Mouse (Mus musculus) CH12.LX (cell line): Measurements from ENCODE around the gene Dppa3. TPM values are rescaled to one million over a fixed set of nuclear protein-coding genes. Genes with fewer than 3 reads are reported as not detected.
A peak's percentile ranks its signal among the peaks of the same experiment; 100 is the strongest.

Experiments
- DNase-seq: peaks from one replicate; pipeline ENCODE4 v3.0.0-alpha.2; 2013; ENCODE audit errors: extremely low read depth
- H3K27ac ChIP-seq: 2 replicates; pipeline ENCODE4 v1.5.1; 2012; ENCODE audit warnings: low read depth, mild to moderate bottlenecking, control low read depth, moderate library complexity; ENCODE audit not compliant: insufficient read depth
- H3K27me3 ChIP-seq: replicated peaks from 2 replicates; pipeline ENCODE3; 2012; ENCODE audit warnings: inconsistent platforms
- H3K36me3 ChIP-seq, 2 experiments: replicated peaks in 1 of 2; 2 replicates each; pipeline versions ENCODE3 to v1.6.1; 2012; ENCODE audit warnings: inconsistent platforms in 1 of 2, low read length in 1 of 2, mild to moderate bottlenecking in 1 of 2, mixed read lengths in 1 of 2, moderate library complexity in 1 of 2; ENCODE audit not compliant: control insufficient read depth in 1 of 2, insufficient read depth in 1 of 2
- H3K4me1 ChIP-seq, 2 experiments: 2 replicates each; pipeline ENCODE4 v1.6.1; 2012; ENCODE audit warnings: inconsistent platforms in 1 of 2, moderate library complexity in 1 of 2; ENCODE audit not compliant: insufficient read depth in 2 of 2, control insufficient read depth in 1 of 2
- H3K4me2 ChIP-seq: 2 replicates; pipeline ENCODE4 v1.6.1; 2012; ENCODE audit warnings: low read depth, mild to moderate bottlenecking, control low read depth; ENCODE audit not compliant: poor library complexity, insufficient read depth, severe bottlenecking
- H3K4me3 ChIP-seq, 3 experiments: fragments of 150-350 bp in 1 of 3; sonication (generic) in 1 of 3; replicated peaks in 1 of 3; 2 replicates each; pipeline versions ENCODE3 to v1.5.1; 2011 to 2012; ENCODE audit warnings: low read depth in 2 of 3, low read length in 2 of 3, mild to moderate bottlenecking in 2 of 3, moderate library complexity in 2 of 3, control low read depth in 1 of 3, improper control_type of control experiment in 1 of 3, inconsistent platforms in 1 of 3, mixed read lengths in 1 of 3; ENCODE audit not compliant: poor library complexity in 1 of 3
- H3K79me2 ChIP-seq: replicated peaks from 2 replicates; pipeline ENCODE4 v1.6.1; 2012; ENCODE audit warnings: mild to moderate bottlenecking, moderate library complexity; ENCODE audit not compliant: control insufficient read depth, poor library complexity, insufficient read depth, severe bottlenecking; ENCODE audit errors: extremely low read depth
- H3K9ac ChIP-seq: 2 replicates; pipeline ENCODE4 v1.6.1; 2012; ENCODE audit warnings: low read depth, mild to moderate bottlenecking, control low read depth, moderate library complexity; ENCODE audit not compliant: insufficient read depth
- H3K9me3 ChIP-seq: replicated peaks from 2 replicates; pipeline ENCODE3; 2012; ENCODE audit warnings: low read length, inconsistent platforms, mixed read lengths
- BHLHE40 ChIP-seq: IDR thresholded peaks from 2 replicates; pipeline ENCODE4 v1.6.1; 2011; ENCODE audit warnings: mild to moderate bottlenecking, low read depth, low read length, improper control_type of control experiment
- CHD1 ChIP-seq: IDR thresholded peaks from 2 replicates; pipeline ENCODE4 v1.6.1; 2012; ENCODE audit warnings: low read depth, low read length, improper control_type of control experiment, inconsistent platforms
- CHD2 ChIP-seq: IDR thresholded peaks from 2 replicates; pipeline ENCODE4 v1.6.1; 2011; ENCODE audit warnings: low read length, improper control_type of control experiment
- CTCF ChIP-seq, 2 experiments: IDR thresholded peaks in 1 of 2; conservative IDR thresholded peaks in 1 of 2; 2 replicates each; pipeline ENCODE4 v1.5.1; 2011 to 2012; ENCODE audit warnings: low read depth in 2 of 2, low read length in 2 of 2, improper control_type of control experiment in 1 of 2, inconsistent platforms in 1 of 2, mild to moderate bottlenecking in 1 of 2, moderate library complexity in 1 of 2
- ELF1 ChIP-seq: IDR thresholded peaks from 2 replicates; pipeline ENCODE4 v1.6.1; 2014; ENCODE audit warnings: low read depth, mild to moderate bottlenecking, inconsistent platforms, low read length, improper control_type of control experiment
- EP300 ChIP-seq: IDR thresholded peaks from 2 replicates; pipeline ENCODE4 v1.6.1; 2011; ENCODE audit warnings: low read length, improper control_type of control experiment
- ETS1 ChIP-seq: conservative IDR thresholded peaks from 2 replicates; pipeline ENCODE4 v1.6.1; 2012; ENCODE audit warnings: low read depth, mild to moderate bottlenecking, inconsistent platforms, low read length, improper control_type of control experiment, moderate library complexity
- IRF4 ChIP-seq: IDR thresholded peaks from 2 replicates; pipeline ENCODE4 v1.6.1; 2014; ENCODE audit warnings: low read depth, mild to moderate bottlenecking, inconsistent platforms, low read length, improper control_type of control experiment
- JUN ChIP-seq: IDR thresholded peaks from 2 replicates; pipeline ENCODE4 v1.6.1; 2011; ENCODE audit warnings: low read depth, mild to moderate bottlenecking, low read length, improper control_type of control experiment, moderate library complexity; ENCODE audit not compliant: insufficient read depth
- JUND ChIP-seq: conservative IDR thresholded peaks from 2 replicates; pipeline ENCODE4 v1.6.1; 2011; ENCODE audit warnings: low read depth, low read length, improper control_type of control experiment
- KAT2A ChIP-seq: IDR thresholded peaks from 2 replicates; pipeline ENCODE4 v1.6.1; 2012; ENCODE audit warnings: low read length, improper control_type of control experiment, inconsistent platforms; ENCODE audit not compliant: insufficient replicate concordance
- MAX ChIP-seq: IDR thresholded peaks from 2 replicates; pipeline ENCODE4 v1.6.1; 2011; ENCODE audit warnings: low read length, improper control_type of control experiment
- MAZ ChIP-seq: IDR thresholded peaks from 2 replicates; pipeline ENCODE4 v1.6.1; 2012; ENCODE audit warnings: low read depth, mild to moderate bottlenecking, inconsistent platforms, low read length, improper control_type of control experiment, moderate library complexity
- MEF2A ChIP-seq: IDR thresholded peaks from 2 replicates; pipeline ENCODE4 v1.6.1; 2014; ENCODE audit warnings: low read depth, mild to moderate bottlenecking, inconsistent platforms, low read length, improper control_type of control experiment, borderline replicate concordance
- MXI1 ChIP-seq: IDR thresholded peaks from 2 replicates; pipeline ENCODE4 v1.6.1; 2011; ENCODE audit warnings: mild to moderate bottlenecking, low read depth, low read length, improper control_type of control experiment
- MYC ChIP-seq: IDR thresholded peaks from 2 replicates; pipeline ENCODE4 v1.6.1; 2011; ENCODE audit warnings: low read depth, mild to moderate bottlenecking, improper control_type of control experiment, low read length
- NELFE ChIP-seq: IDR thresholded peaks from 2 replicates; pipeline ENCODE4 v1.6.1; 2011; ENCODE audit warnings: low read depth, low read length, improper control_type of control experiment
- NRF1 ChIP-seq: IDR thresholded peaks from 2 replicates; pipeline ENCODE4 v1.6.1; 2014; ENCODE audit warnings: low read depth, mild to moderate bottlenecking, inconsistent platforms, low read length, improper control_type of control experiment, moderate library complexity
- PAX5 ChIP-seq: IDR thresholded peaks from 2 replicates; pipeline ENCODE4 v1.6.1; 2012; ENCODE audit warnings: low read length, inconsistent platforms, mixed read lengths
- POLR2A ChIP-seq: IDR thresholded peaks from 2 replicates; pipeline ENCODE4 v1.6.1; 2011; ENCODE audit warnings: low read depth, mild to moderate bottlenecking, improper control_type of control experiment, low read length
- RAD21 ChIP-seq: IDR thresholded peaks from 2 replicates; pipeline ENCODE4 v1.6.1; 2011; ENCODE audit warnings: low read depth, mild to moderate bottlenecking, low read length, improper control_type of control experiment, moderate library complexity
- RCOR1 ChIP-seq: conservative IDR thresholded peaks from 2 replicates; pipeline ENCODE4 v1.6.1; 2012; ENCODE audit warnings: low read depth, mild to moderate bottlenecking, inconsistent platforms, low read length, improper control_type of control experiment
- SIN3A ChIP-seq: IDR thresholded peaks from 2 replicates; pipeline ENCODE4 v1.6.1; 2012; ENCODE audit warnings: low read length, improper control_type of control experiment, inconsistent platforms
- TBP ChIP-seq: conservative IDR thresholded peaks from 2 replicates; pipeline ENCODE4 v1.6.1; 2011; ENCODE audit warnings: low read depth, low read length, improper control_type of control experiment
- TCF12 ChIP-seq: IDR thresholded peaks from 2 replicates; pipeline ENCODE4 v1.6.1; 2014; ENCODE audit warnings: low read depth, mild to moderate bottlenecking, inconsistent platforms, low read length, improper control_type of control experiment
- UBTF ChIP-seq: IDR thresholded peaks from 2 replicates; pipeline ENCODE4 v1.6.1; 2012; ENCODE audit warnings: low read depth, mild to moderate bottlenecking, inconsistent platforms, low read length, improper control_type of control experiment, moderate library complexity
- ZC3H11A ChIP-seq: IDR thresholded peaks from 2 replicates; pipeline ENCODE4 v1.6.1; 2012; ENCODE audit warnings: low read depth, mild to moderate bottlenecking, inconsistent platforms, low read length, improper control_type of control experiment
- ZKSCAN1 ChIP-seq: IDR thresholded peaks from 2 replicates; pipeline ENCODE4 v1.6.1; 2012; ENCODE audit warnings: low read depth, inconsistent platforms, low read length, improper control_type of control experiment, borderline replicate concordance
- ZMIZ1 ChIP-seq: IDR thresholded peaks from 2 replicates; pipeline ENCODE4 v1.6.1; 2012; ENCODE audit warnings: low read depth, mild to moderate bottlenecking, inconsistent platforms, low read length, improper control_type of control experiment
- ZNF384 ChIP-seq: IDR thresholded peaks from 2 replicates; pipeline ENCODE4 v1.6.1; 2012; ENCODE audit warnings: low read depth, low read length, improper control_type of control experiment, inconsistent platforms
- dilution Hi-C: fragments of 300-500 bp; cut with MboI; formaldehyde crosslinking; loops from 2 replicates; pipeline ENCODE4 v1.14.3; 2020; ENCODE audit warnings: low sequenced_read_pairs; ENCODE audit not compliant: extremely low pct_unique_long_range_greater_than_20kb, extremely low pct_ligation_motif_present
- in situ Hi-C: fragments of 300-500 bp; cut with MboI; formaldehyde crosslinking; loops from 3 replicates; pipeline ENCODE4 v1.14.3; 2019; ENCODE audit warnings: low sequenced_read_pairs, low pct_ligation_motif_present, low pct_unique_long_range_greater_than_20kb, mixed read lengths
- polyA plus RNA-seq: library from polyadenylated mRNA; unstranded; fragments of >175 nt; gene quantifications from 2 replicates; pipeline ENCODE4 v1.2.1, GENCODE M21; 2012; ENCODE audit warnings: low read depth; ENCODE audit not compliant: insufficient read length
- total RNA-seq, 2 experiments: library from RNA; depleted of rRNA; stranded (reverse); fragments of 300-350 nt in 1 of 2; fragments of >200 nt in 1 of 2; gene quantifications; 2 replicates each; pipeline ENCODE4 v1.2.3; 2012 to 2014

Gene Dppa3
- total and polyA plus RNA-seq, 3 experiments: not detected

DNA sequence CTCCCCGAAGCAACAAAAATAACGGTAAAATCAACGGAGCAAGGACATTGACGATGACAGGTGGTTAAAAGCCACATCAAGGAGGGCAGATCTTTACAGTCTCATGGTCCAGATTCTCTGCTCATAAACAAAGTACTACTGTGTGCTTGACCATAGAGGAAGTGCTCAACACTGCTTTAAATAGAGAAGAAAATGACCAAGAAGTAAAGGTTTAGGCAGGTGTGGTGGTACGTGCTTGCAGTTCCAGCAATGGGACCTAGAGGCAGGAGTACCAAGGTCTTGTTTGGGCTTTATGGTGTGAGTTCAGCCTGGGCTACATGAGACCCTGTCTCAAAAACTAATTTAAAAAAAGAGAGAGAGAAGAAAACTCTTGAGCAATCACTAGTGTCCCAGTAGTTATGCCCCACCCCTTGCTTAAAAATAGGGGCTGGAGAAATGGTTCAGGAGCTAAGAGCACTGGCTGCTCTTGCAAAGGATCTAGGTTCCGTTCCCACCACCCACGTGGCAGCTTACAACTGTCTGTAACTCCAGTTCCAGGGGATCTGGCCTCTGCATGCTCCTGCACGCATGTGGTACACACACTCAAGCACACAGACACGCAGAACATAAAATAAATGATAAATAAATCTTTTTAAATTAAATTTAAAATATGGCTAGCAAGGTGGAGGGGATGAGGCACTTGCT lies 27.0 kb upstream of the Dppa3 start:
- in situ Hi-C loops: no loop called here

DNA sequence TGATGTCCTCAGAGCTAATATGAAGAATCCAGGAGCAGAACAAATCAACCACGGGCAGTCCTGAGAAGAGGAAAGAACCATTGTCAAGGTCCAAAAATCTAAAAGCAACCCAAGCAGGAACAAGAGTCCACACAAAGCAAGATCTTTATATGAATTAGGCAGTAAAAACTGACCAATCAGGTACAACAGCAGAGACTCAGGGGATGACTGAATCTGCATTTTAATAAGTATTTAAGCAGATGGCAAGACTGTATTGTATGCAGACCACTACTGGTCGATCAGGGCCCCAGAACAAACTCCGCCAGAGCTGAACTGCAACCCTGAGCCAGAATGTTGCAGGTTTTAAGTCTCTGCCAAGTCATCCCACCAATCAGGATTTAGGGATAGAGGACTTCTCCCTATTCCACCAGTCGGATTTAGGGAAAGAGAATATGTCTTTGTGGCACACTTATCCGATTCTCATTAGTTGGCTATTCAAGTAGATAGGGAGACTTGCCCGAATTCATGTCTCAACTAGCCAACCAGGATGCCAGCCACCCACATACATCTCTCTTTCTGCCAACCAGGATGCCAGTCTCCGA lies 26.1 kb upstream of the Dppa3 start:
- H3K9me3 ChIP-seq: no peaks in the 10 kb centered on the region
- H3K27ac ChIP-seq: peak overlapping the region; percentile 82
- peaks cover 49% of the 10 kb centered on the region for H3K79me2 ChIP-seq
- H3K4me1 ChIP-seq: peaks cover 2 to 34% of the 10 kb centered on the region in 2 experiments; a peak in 3 of 4 replicates
- peak overlapping the region; percentile 45 to 98 (median 66) for H3K4me3 ChIP-seq
- dilution Hi-C loops (no loop called here), in situ Hi-C loops (no loop called here)
- peak overlapping the region; percentile 75 for H3K9ac ChIP-seq
- peak overlapping the region; percentile 98 for H3K4me2 ChIP-seq
- H3K36me3 ChIP-seq: peaks cover 21 to 34% of the 10 kb centered on the region in 2 experiments
- peak; percentile 38 for DNase-seq
- H3K27me3 ChIP-seq: no peaks in the 10 kb centered on the region
- TF ChIP-seq MXI1 (no peak), ZMIZ1 (peak; percentile 90), ZNF384 (no peak), BHLHE40 (no peak), ELF1 (no peak), ZKSCAN1 (no peak), NELFE (peak; percentile 76), JUN (no peak), RAD21 (no peak), ETS1 (no peak), MAX (no peak), POLR2A (peak; percentile 78), CHD2 (no peak), ZC3H11A (no peak), MAZ (no peak), IRF4 (no peak), CHD1 (no peak; the same call in 1 of the 2 replicates), TCF12 (0 out of 2 replicates have a peak, but pooled peaks have one; percentile 15), MYC (no peak), TBP (peak; percentile 94)

More for the DNA sequence above, 27.0 kb upstream of the Dppa3 start:
- Histone ChIP-seq H3K4me3 (peak overlapping the region; percentile 46 to 98 (median 66)), H3K79me2 (peaks cover 52% of the 10 kb centered on the region), H3K9ac (peak overlapping the region; percentile 75)
- TF ChIP-seq CHD1: peak; percentile 50; the same call in 1 of the 2 replicates
- peak in 1 of 2 experiments; percentile 40; a peak in 3 of 4 replicates for TF ChIP-seq CTCF (conservative IDR thresholded peaks at IDR 0.05 in 1 of 2, IDR thresholded peaks at IDR 0.05 in 1 of 2; ENCODE audit: low read depth in 2 of 2, low read length in 2 of 2)
- TF ChIP-seq POLR2A: peak; percentile 46
- TF ChIP-seq MYC: peak; percentile 88
- peak; percentile 56; the same call in 1 of the 2 replicates for TF ChIP-seq EP300
- peak; percentile 96 for TF ChIP-seq MXI1
- no peak for TF ChIP-seq JUND
- 0 out of 2 replicates have a peak, but pooled peaks have one; percentile 55 for TF ChIP-seq ZMIZ1
- no peak for TF ChIP-seq NRF1
- TF ChIP-seq SIN3A: peak; percentile 64
- TF ChIP-seq PAX5: no peak
- TF ChIP-seq UBTF: no peak
- TF ChIP-seq TCF12: 0 out of 2 replicates have a peak, but pooled peaks have one; percentile 13
- no peak for TF ChIP-seq KAT2A
- TF ChIP-seq ZKSCAN1: peak; percentile 41
- no peak; the same call in 1 of the 2 replicates for TF ChIP-seq BHLHE40
- 0 out of 2 replicates have a peak, but pooled peaks have one; percentile 10 for TF ChIP-seq CHD2
- TF ChIP-seq ELF1: peak; percentile 53; the same call in 1 of the 2 replicates
- no peak for TF ChIP-seq ZC3H11A
- 0 out of 2 replicates have a peak, but pooled peaks have one; percentile 38 for TF ChIP-seq RCOR1
- peak; percentile 18; the same call in 1 of the 2 replicates for TF ChIP-seq ETS1
- peak; percentile 49; the same call in 1 of the 2 replicates for TF ChIP-seq MEF2A
- TF ChIP-seq IRF4: no peak
- TF ChIP-seq MAX: peak; percentile 81
- 0 out of 2 replicates have a peak, but pooled peaks have one; percentile 30 for TF ChIP-seq TBP
- TF ChIP-seq, all 38 proteins: peak for 17
- Histone ChIP-seq H3K36me3 (peaks cover 30 to 44% of the 10 kb centered on the region in 2 experiments), H3K4me2 (peak overlapping the region; percentile 98), H3K4me1 (peaks cover 2 to 39% of the 10 kb centered on the region in 2 experiments; a peak in 3 of 4 replicates), H3K9me3 (no peaks in the 10 kb centered on the region), H3K27me3 (no peaks in the 10 kb centered on the region), H3K27ac (peak overlapping the region; percentile 82)
- peak; percentile 44 for DNase-seq
- dilution Hi-C loops: no loop called here
